Mouse (Mus musculus) spleen, postnatal 36 days (tissue): Measurements from ENCODE around the gene Naa30.

Experiments used
- DNase-seq, 2 experiments: peaks; one replicate each; pipeline ENCODE4 v3.0.0; 2022; ENCODE audit warnings: low spot score in 2 of 2, mixed read lengths in 1 of 2

Naa30 gene

DNA sequence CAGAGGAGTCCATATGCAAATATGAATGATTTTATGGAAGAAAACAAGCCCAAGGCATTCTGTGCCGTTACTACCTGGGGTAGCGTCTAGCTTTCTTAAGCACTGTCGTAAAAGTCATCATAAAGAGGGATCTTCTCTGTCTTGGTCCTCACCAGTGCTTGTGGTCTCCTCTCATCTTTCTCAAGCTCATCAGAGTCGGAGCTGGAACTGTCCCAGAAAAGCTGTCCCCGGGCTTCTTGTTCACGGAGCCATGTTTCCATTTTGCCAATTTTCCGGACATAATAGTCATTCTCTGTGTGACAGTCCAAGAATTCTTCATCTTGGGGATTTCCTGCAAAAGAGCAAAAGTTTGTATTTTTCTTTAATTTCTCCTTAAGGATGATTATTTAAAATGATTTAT is 54.4 kb downstream of the Naa30 start:
- DNase-seq = no peak

DNA sequence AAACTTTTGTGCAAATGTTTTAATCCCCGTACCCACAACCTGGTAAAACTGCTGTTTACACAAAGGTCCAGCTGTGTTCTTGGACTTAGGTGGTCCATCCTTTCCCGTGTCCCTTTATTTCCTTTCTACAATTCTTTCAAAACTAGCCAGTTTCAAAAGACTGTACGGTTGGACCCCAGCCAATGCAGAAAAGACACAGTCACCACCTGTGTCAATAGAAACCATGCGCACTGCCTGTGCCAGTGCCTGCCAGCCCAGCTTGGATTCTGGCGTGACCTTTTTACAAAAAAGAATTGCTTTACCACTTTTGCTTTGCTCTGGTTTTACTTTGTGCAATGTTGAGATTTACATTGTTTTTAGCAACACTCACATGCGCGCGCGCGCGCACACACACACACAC is 55.0 kb downstream of the Naa30 start:
- no peak for DNase-seq

DNA sequence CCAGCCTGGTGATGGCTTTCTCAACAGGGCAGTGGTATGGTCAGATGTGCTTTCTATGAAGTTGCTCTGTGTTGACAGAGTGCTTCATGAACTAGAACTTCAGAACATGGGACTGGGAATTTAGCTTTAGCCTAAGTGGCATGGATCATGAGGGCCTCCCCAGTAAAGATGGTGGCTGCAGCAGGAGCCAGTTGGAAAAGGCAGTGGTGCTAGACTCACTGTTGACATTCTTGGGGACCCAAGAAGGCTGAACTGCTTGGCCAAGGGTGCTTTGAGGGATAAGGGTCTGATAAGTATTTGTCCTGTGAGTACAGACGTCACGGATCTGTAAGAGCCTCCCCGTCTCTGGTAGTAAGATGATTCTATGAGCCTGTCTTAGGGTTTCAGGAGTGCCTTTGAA is 59.8 kb downstream of the Naa30 start:
- DNase-seq = no peak

DNA sequence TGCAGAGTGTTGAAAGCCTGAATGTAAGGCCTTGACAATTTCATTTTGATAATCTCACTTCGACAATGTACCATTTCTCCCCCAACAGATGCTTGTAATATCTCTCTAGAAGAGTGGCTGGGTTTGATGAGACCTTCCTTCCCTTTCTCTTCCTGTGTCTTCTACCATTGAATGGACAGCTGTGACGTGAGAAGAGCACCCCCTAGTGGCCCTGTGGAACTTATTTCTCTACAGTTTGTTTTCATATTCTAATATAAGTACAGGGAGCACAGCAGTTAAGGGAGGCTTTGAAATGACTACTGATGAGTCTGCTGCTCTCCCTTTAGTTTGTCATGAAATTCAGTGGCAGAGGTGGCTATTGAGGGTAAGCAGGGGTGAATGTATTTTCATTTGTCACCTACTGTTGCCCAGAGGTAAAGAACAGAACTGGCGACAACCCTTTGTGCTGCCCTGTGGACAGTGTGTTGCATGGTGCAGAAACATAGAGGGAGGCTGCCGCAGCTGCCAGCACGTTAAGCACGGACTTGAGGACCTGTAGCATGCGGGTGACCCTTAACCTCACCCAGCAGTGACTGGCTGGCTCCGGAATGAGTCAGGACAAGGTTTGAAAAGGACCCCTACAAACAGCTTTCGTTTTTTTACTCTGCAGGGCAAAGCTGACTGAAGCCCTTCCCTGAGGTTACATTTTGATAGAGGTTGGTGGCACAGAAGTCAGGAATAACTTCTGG is 62.9 kb downstream of the Naa30 start:
- peak; percentile 52 to 65 for DNase-seq

DNA sequence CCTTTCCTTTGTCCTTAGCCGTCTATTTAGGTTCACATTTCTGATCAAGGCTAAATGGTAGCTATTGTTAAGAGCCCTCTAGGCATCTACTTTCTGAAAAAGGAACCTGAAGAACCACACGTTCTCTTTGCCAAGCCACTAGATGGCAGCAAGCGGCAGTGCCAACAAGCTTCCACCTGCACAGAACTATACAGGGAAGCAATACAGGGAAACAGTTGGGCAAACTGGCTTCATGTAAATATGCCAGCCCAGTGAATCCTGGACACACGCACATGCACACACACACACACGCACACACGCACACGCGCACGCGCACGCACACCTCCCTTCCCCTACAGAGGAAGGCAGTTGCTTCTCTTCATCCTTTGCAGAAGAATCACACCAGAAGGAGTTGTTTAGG is 66.2 kb downstream of the Naa30 start:
- no peak for DNase-seq
